Mouse (Mus musculus): ENCODE results near the gene Rps13.
"Not testable (repeated sequence)": the region's sequence is repeated elsewhere in the genome, so short reads cannot be mapped to it uniquely, and the experiment has no call there.

Rps13 gene

DNA sequence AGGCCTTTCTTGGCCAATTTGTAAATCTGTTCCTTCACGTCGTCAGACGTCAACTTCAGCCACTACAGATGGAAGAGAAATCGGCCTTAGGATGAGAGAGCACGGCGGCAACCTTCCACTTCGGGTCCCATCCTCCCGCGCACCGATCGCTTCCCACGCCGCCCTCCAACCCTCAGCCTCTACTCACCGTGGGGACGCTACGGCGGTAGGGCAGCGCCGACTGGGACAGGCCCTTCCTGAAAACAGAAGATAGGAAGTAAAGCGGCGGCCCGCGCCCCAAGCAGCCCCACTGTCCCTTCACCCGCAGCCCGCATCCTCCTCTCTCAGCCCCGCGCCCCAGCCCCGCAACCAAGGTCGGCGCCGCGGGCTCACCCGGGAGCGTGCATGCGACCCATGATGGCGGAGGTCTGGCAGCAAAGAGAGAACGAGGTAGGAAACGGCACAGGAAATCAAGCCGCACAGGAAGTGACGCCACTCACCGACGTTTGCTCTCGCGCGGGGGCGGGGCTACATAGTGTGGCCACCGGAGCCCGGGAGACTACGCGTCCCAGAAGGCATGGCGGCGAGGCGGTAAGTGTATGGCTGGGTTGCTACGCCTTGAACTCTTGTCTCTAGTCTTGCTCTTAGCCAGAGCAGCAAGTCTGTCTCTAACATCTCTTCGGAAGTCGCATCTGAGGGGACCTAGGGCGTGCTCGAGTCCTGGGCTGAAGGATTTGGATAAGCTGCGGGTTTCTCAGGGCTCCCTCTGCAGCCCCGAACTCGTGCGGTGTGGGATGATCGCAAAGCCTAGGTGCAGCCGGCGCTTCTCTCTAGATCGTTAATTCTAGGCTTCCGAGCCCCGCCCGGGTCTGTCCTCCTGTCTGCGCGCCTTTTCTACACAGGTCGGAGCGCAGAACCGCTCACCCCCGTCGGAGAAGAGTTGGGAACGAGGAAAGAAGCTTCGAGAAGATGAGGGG is at the start of gene Rps13:
Gene Rps13 (minus strand): TSS at position 483 of the 956 bp plus-strand sequence.
- DNase-seq (ENCODE audit: low read depth) = peak; percentile 90

DNA sequence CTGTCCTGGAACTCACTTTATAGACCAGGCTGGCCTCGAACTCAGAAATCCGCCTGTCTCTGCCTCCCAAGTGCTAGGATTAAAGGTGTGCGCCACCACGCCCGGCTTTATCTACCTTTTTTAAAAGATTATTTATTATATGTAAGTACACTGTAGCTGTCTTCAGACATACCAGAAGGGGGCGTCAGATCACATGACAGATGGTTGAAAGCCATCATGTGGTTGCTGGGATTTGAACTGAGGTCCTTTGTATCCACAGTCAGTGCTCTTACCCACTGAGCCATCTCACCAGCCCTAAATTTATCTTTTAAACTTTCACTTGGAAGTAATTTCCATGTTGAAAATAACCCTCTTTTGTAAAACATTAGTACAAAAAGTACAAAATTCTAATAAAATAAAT is 45.2 kb upstream of the Rps13 start:
- DNase-seq (ENCODE audit: low read depth) = not testable (repeated sequence)

DNA sequence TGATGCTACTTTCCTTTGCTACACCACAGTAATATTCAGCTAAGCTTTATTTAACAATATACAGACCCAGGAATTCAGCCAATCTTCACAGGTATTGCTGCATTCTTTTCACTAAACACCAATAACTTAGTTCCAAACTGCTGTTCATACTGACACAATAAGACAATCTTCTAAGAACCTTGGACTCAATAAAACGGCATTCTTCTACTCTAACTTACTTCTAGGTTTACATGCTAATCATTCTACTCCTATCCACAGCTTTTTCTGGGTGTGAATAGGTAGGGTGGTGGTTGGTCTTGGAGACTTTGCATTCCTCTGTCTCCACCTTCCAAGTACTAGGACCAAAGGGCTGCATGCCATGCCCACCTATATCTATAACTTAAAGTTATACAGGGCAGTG is 40.3 kb upstream of the Rps13 start:
- DNase-seq (ENCODE audit: low read depth) = no peak

DNA sequence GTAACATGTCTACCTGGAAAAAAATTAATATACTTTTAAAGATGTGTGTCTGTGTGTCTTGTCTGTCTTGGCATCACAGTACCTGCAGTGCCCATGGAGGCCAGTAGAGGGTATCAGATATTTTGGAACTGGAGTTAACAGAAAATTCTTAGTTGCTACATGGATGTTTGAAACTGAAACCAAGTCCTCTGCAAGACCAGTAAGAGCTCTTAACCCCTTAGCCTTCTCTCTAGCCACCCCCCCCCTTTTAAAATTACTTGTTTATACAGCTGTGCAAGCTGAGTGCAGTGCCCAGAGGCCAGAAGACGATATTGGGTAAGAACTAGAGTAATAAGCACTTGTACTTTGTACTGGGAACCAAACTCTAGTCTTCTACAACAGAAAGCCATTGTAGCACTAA is 2.2 kb upstream of the Rps13 start:
- DNase-seq (ENCODE audit: low read depth) = peak; percentile 72

DNA sequence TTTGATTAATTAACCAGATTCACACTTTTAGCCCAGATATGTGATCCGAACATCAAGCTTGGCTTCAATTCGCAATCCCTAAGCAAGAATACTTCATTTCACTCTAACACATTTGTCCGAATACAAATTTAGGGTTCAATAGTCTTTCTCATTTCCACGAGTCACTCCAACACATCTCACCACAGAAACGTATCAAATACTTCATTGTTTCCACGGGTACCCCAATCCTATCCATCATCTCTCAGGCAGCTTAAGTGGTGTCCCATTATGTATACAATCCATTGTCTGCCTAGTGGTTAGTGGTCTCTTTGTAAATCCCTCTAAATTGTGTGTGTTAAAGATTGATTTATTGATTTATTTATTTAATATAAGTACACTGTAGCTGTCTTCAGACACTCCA is 1.1 kb upstream of the Rps13 start:
- DNase-seq (ENCODE audit: low read depth) = no peak

DNA sequence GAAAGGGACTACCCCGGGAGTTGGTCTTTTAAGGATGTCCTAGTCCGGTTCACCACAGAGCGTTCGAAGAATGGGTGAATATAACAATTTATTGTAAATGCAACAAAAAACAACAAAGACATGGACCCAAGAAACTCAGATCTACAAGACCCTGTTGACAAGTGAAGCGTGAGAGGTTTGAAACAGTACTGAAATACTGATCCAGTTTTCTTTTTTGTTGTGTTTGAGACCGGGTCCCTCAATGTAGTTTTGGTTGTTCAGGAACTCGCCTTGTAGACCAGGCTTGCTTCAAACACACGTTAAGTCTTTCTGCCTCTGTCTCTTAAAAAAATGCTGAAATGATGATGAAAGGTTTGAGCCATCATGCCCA is 659 bp upstream of the Rps13 start:
- DNase-seq (ENCODE audit: low read depth) = peak; percentile 25

DNA sequence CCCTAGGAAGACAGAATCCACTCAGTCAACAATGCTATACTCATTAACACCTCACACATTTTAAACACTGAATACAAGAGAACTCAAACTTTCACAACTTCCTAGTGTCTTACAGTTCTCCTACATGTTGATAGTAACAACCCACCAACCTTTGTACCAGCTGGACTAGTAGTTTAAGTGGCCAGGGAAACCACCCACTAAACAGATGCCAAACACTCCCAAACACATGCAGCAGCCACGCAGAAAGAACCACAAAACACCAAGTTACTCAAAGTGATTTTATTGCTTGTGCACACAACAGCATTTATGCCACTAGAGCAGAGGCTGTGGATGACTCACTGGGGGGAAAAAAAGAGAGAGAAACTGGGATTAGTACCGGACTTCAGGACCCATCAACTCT is 2.7 kb downstream of the Rps13 start:
- no peak for DNase-seq (ENCODE audit: low read depth)

DNA sequence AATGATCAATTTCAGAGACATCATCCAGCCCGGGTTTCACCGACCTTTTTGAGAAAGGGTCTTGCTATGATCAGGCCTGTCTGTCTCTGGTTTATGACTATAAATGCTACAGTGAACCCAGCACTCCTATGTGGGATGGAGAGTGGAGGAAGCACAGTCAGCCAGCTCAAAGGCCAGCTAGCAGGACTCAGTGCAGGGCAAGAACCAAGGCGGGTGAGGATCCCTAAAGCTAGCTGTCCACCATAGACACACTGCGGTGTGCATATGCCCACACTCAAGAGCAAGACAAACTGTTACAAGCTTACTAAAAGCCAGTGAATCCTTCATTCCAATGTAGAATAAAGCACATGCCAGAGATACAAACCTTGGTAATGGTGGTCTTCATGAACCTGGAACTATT is 4.1 kb downstream of the Rps13 start:
- DNase-seq (ENCODE audit: low read depth) = no peak

DNA sequence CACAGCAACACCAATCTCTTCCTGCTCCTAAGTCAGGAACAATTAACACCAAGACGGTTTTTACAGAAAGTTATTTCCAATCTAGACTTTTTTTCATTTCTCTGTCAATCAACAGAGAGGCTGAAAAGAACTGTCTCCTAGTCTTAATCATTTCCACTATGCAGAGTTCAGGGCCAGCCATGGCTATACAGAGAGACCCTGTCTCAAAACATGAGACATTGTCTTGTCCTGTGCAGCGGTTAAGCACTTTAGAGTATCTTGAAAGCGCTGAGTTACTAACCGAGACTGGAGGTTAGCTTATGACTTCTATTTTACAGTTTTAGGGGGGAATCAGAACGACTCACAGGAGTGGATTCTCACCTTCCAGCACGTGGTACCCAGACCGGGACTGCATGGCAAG is 5.2 kb downstream of the Rps13 start:
- no peak for DNase-seq (ENCODE audit: low read depth)

DNA sequence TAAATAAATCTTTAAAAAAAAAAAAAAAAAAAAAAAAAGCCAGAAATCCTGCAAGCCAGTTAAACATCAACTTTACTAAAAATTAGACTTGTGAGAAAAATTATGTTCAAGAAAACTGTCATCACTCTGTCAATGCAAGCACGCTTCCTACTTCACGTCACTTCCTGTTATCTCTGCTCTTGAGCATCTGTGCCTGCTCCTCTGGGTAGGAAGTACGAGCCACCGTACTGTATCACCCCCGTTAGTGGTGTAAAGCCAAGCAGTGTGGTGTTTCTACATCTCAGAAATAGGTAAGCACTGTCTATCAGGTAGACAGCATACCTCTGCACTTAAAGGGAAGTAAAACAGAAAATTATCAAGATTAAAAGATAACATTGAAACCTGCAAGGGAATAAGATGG is 6.1 kb downstream of the Rps13 start:
- DNase-seq (ENCODE audit: low read depth) = no peak

DNA sequence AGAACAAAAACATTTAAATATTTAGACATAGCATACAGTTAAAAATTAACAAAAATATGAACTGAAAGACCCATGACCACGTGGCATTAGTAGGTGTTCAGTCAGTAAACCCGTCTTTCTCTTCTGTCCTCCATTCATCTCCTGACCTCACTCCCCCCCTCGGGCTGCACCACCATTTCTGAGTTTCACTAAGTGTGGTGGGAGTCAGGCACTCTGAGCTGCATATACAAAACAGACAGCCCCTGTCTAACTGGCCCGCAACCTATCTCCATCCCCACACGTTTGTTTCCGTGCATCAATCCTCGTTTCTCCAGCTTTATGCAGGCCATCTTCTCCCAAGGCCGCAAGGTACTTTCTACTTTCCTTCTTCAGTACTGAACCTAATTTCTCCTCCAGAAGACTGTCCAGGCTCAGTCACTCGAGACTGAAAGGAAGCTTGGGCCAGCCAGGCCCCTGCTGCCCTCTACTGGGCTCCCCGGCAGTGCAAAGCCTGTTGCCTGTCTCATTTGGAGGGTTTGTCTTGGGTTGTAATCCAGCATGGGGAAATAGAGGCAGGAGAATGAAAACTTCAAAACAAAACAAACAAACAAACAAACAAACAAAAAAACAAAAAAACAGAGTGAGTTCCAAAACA is 10.5 kb downstream of the Rps13 start:
- DNase-seq (ENCODE audit: low read depth) = no peak

DNA sequence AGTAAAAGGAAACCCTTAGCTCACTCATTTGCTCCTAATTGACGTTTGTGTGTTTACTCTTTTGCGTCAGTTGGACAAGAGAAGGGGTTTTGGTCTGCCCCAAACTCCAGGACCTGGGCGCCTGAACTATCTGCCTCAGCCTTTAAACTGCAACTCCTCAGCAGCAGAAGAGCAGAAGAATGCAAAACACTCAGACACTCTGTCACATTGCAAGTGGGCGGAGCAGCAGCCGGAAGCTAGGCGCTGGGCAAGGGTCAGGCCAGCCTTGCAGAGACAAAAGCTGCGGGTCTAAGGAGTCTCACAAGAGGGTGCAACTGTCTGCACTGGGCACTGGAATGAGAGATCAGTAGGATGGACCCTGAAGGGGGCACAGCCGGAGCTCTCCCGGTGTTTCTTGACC is 24.5 kb downstream of the Rps13 start:
- DNase-seq (ENCODE audit: low read depth) = no peak

DNA sequence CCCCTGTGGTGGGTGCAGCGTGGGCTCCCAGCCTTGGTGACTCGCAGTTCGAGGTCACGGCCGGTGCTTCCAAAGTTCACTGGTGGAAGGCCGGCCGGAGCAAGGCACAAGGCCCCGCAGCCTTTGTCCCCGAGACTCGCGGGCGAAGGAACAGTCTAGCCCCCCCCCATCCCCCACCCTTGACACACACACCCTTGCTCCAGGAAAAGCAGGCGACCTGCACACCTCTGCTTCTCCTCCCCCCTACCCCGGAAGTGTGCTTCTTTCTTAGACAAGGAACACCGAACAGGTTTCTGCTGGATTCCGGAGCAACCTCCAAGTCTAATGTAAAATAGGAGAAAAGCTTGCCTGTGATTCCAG is 25.4 kb downstream of the Rps13 start:
- no peak for DNase-seq (ENCODE audit: low read depth)

DNA sequence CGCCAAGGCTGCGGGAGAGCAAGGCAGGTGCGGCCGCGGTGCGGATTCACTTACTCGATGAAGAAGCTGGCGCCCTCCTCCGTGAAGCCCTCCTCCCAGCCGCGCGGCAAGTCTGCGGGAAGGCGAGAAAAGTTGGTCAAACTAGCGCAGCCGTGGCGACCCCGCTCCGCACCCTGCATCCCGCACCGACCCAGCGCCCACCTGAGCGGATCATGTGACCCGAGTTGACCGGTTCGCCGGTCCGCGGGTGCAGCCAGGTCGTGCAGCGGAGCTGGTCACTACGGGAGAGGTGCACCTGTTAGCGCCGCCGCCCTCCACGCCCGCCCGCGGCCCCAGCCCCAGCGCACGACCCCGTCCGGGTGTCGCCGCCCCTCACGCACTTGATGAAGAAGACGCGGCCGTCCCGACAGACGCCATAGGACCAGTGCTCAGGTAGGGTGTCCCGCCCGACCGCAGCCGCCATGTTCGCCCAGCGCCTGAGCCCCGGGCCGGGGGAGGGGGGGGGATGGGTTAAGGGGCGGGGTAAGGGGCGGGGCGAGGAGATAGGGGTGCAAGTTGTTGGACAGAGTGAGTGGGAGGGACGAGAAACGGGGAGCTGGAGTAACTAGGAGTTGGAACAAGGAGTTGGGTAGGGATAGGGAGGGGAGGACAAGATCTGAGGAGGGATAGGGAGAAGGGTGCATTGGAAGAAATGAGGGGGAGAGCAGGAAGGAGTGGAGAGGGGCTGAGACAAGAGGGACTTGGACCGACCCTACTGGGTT is 25.9 kb downstream of the Rps13 start, which contains the start of gene Plekha7:
Gene Plekha7 (minus strand): TSS at position 506 of the 761 bp plus-strand sequence.
- DNase-seq (ENCODE audit: low read depth) = peak; percentile 31

DNA sequence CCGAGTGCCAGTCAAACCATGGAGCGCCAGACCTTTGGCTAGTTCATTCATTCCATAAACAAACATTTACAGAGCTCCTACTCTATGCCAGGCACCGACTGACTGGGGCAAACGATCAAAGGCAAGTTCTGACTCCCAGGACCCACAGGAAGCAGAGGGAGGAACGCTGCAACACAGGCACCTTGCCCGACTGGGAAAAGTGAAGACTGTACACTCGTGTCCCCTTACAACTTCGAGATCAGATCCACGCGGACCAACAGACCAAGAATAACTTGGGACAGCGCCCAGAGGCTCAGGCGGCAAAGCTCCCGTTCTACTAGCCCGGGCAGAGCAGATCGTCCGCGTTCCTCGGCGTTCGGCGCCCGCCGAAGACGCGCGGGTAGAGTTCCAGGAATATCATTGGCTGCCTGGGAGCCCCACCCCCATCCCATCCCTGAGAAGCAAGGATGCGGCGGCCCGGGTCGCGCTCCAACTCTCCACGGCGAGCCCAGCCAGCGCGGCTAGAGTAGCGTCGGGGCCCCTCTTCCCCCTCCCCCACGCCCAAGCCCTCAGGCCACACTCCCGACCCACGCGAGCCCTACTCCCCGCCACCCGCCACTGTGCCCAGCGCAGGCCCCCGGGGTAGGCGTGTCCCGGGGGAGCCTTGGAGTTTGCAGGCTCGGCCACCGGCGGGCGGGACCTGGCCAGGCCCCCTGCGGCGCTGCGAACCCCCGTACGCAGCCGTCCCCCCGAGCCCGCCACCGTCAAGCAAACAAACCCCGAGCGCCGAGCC is 26.7 kb downstream of the Rps13 start:
- peak; percentile 34 for DNase-seq (ENCODE audit: low read depth)

DNA sequence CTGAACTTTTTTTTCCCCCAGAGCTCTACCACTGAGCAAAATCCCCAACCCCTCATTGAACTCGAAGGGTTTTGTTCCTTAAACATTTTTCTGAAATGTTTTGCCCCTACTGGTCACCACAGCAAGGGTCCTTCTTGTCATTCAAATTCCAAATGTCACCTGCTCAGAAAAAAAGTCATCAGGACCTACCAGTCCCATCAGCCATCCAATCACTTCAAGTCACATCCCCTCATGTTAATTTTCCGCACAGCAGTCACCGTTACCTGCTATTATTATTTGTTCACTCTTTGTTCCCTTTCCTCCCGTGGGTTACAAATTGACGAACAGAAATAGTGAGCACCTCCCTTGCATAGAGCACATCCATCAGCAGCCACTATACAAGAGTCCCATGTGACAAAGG is 27.4 kb downstream of the Rps13 start:
- no peak for DNase-seq (ENCODE audit: low read depth)

DNA sequence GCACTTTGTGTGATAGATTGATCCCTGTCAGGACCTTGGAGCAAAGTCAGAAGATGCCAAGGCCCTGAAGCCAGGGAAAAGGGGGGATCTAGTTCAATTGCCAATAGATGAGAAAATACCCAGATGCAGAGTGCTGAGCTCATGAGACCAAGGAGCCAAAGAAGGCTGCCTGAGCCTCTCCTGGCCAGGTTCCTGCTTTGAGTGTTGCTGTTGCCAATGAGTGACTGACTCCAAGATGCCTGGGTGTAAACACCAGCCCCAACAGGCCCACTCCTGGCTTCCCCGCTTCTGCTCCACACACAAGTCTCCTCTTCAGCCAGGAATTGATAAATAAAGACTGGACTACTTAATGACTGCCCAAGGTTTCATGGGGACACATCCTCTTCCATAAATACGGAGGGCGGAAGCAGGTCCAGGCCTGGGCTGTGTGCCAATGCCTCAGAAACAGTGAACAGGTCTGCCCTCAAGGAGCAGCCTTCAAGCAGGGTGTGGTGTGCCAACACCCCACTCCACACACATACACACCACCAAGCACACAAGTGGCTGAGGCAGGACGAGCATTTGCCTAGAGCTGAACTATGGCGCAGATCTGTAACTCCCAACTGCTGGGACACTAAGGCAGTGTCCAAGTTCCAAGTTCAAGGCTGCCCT is 32.2 kb downstream of the Rps13 start:
- no peak for DNase-seq (ENCODE audit: low read depth)

DNA sequence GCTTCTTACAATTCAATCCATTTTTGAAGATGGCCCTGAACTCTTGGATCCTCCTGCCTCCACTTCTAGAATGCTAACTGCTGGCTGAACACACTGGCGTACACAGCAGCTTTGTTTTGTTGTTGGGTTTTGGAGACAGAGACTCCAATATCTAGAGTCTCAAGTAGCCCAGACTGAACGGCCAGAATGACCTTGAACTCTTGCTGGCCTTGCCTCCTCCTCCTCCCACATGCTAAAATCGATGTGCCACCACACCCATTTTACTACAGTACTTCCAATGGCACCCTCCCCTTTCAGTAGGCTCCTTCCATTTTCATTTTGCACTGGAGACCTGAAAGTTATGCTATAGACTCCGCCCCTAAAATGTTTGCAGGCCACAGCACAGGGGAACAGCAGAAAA is 32.9 kb downstream of the Rps13 start:
- DNase-seq (ENCODE audit: low read depth) = no peak

DNA sequence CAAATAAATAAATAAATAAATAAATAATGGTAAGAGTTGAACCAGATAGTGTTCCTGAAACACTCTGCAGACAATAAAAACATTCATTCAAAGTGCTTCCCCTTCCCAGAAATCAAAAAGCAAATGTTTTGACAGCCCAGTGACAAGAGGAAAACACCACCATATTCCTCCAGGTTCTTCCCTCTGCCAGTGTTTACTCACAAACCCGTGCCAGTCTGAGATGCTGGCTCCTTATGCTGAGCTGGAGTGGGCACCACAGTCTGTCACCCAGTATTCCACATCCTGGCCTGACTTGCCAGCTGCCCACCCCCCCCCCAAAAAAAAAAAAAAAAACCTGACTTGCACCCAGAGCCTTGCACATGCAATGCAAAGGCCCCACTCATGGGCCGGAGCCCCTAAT is 35.1 kb downstream of the Rps13 start:
- no peak for DNase-seq (ENCODE audit: low read depth)

DNA sequence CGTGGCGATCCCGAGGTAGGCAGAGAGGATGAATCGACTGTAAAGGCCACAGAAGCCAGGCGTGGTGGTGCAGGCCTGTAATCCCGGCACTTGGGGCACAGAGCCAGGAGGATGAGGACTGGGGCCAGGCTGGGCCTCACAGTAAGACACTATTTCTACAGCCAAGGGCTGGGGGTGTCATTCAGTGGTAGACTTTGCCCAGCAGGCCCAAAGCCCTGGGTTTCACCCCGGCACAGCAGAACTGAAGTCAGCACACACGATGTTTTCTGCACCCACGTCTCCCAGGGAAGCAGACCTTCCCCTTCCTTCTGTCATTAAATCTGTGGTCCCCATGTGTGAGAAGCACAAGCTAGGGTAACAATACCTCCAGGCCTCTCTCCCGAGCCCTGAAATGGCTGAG is 35.6 kb downstream of the Rps13 start:
- DNase-seq (ENCODE audit: low read depth) = no peak

DNA sequence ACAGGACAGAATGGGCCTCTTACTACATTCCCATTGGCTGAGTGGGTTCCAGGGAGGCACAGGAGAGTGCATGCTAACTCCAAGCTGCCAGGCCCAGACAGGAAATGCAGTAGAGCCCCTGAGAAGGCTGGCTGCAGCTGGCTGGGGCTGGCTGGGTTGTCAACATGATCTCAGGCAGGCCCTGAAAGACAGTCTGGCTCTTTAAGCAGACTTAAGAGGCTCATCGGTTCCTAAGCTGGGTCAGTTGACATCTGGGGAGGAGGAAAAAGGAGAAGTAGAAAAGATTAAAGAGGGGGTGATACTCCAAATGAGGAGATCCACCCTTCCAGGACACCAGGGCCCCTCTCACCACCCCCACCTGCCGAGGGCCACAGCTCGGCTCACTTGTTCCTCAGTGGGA is 39.0 kb downstream of the Rps13 start:
- no peak for DNase-seq (ENCODE audit: low read depth)

DNA sequence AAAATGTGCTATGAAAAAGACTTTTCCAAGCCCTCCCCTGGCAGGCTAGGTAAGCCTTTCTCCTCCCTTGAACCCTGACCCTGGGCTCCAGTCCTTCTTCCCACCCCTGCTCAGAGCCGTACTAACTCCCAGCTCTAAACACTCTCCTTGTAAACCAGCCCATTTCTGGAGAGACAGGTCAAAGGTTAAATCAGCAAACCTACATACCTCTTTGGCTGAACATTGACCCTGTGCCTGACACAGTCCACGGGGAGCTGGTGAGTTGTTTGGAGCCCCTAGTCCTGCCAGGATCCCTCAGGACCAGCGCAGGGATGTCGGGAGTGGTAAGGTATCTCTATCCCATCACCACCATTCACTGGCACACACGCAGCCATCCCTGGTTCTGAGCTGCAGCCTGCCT is 41.6 kb downstream of the Rps13 start:
- DNase-seq (ENCODE audit: low read depth) = no peak
